Mouse (Mus musculus) T-helper 17 cell (primary cell): ENCODE measurements at regions not wholly inside any gene's neighbourhood (a gene's known extent, or its start where the extent isn't known, plus 50 kb on each side); places are given as distances from the start of the nearest gene placed in this dataset.
"Not testable (repeated sequence)": the region's sequence is repeated elsewhere in the genome, so short reads cannot be mapped to it uniquely, and the experiment has no call there.

ENCODE experiments used
- in situ Hi-C, 2 experiments: fragments of 300-600 bp; cut with MboI, MseI; formaldehyde crosslinking; loops; 1 replicate in 1 of 2; 2 replicates in 1 of 2; pipeline ENCODE4 v1.15.1; 2025; ENCODE audit warnings: high pct_unique_total_duplicates in 2 of 2

DNA sequence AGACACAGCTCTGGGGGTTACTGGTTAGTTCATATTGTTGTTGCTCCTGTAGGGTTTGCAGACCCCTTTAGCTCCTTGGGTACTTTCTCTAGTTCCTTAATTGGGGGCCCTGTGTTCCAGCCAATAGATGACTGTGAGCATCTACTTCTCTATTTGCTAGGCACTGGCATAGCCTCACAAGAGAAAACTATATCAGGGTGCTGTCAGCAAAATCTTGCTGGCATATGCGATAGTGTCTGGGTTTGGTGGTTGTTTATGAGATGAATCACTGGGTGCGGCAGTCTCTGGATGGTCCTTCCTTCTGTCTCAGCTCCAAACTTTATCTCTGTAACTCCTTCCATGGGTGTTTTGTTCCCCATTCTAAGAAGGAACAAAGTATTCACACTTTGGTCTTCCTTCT, 897.9 kb upstream of the Edil3 start:
- in situ Hi-C loops = not testable (repeated sequence)

DNA sequence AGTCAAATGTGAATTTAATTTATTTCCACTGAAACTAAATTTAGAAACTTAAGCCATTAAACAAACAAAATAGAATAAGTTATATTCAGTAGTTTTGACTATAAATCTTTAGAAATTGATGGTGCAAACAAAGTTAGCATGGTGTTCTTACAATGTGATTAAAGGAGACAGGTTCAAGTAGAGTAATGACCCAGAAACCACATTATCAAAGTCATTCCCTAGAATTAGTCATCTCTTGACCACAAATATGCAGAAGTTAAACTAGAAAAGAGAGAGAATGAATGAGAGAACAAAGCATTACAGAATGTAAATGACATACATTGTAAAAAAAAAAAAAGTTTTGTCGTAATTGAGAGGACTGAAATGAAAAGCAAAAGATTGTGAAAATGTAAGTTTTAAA, 892.7 kb upstream of the Edil3 start:
- in situ Hi-C loops = loop anchor here in 1 of 2 experiments (5.0 kb wide), 1 partner anchor 51 kb away; no protein-coding TSS in a partner anchor
